Mouse (Mus musculus) neural tube, embryonic 11.5 days (tissue): Measurements from ENCODE around the gene Qser1. TPM values are rescaled to one million over a fixed set of nuclear protein-coding genes. Genes with fewer than 3 reads are reported as not detected.

Source experiments
- ATAC-seq: fragments of 200-750 bp; cut with Nextera tagmentation; 2 replicates; pipeline ENCODE4 v1.8.0; 2017; ENCODE audit warnings: moderate number of reproducible peaks, mild to moderate bottlenecking, moderate TSS enrichment, moderate library complexity; ENCODE audit not compliant: insufficient read depth, low FRiP score, low TSS enrichment
- DNase-seq: peaks from one replicate; pipeline ENCODE4 v3.0.0-alpha.2; 2015; ENCODE audit warnings: low spot score
- H3K27ac ChIP-seq: fragments of 300-500 bp; sonication (generic); 2 replicates; pipeline ENCODE4 v1.5.1; 2014; ENCODE audit warnings: low read depth, mild to moderate bottlenecking, low read length
- H3K27me3 ChIP-seq: fragments of 300-500 bp; sonication (generic); 2 replicates; pipeline ENCODE4 v1.6.1; 2014; ENCODE audit warnings: mild to moderate bottlenecking, low read length, mixed read lengths; ENCODE audit not compliant: control insufficient read depth, insufficient read depth
- H3K36me3 ChIP-seq: fragments of 300-500 bp; sonication (generic); 2 replicates; pipeline ENCODE4 v1.6.1; 2014; ENCODE audit warnings: mild to moderate bottlenecking, low read length, moderate library complexity, mixed read lengths; ENCODE audit not compliant: control insufficient read depth, insufficient read depth
- H3K4me1 ChIP-seq: fragments of 300-500 bp; sonication (generic); 2 replicates; pipeline ENCODE4 v1.6.1; 2014; ENCODE audit warnings: low read length, mixed read lengths; ENCODE audit not compliant: control insufficient read depth, insufficient read depth
- H3K4me2 ChIP-seq: fragments of 300-500 bp; sonication (generic); 2 replicates; pipeline ENCODE4 v1.6.1; 2014; ENCODE audit warnings: low read depth, mild to moderate bottlenecking, moderate library complexity
- H3K4me3 ChIP-seq: fragments of 300-500 bp; sonication (generic); 2 replicates; pipeline ENCODE4 v1.5.1; 2014; ENCODE audit warnings: low read depth, low read length
- H3K9ac ChIP-seq: fragments of 300-500 bp; sonication (generic); 2 replicates; pipeline ENCODE4 v1.6.1; 2014; ENCODE audit warnings: mild to moderate bottlenecking, low read length
- H3K9me3 ChIP-seq: fragments of 300-500 bp; sonication (generic); 2 replicates; pipeline ENCODE4 v1.6.1; 2016; ENCODE audit warnings: low read length; ENCODE audit not compliant: control insufficient read depth
- WGBS: fragments of 180-500 bp; shearing (Covaris S2); extraction: QIAGEN DNeasy Blood & Tissue Kit; methylation state at CpG from one replicate; pipeline ENCODE4 v1.1.7; 2014; 5-methylcytosine and 5-hydroxymethylcytosine counted together
- polyA plus RNA-seq: library from polyadenylated mRNA; unstranded; fragments of >200 nt; fragmentation: Nextera tagmentation; extraction: Ambion mirVana; gene quantifications from 2 replicates; pipeline ENCODE4 v1.2.1, GENCODE M21; 2014

Gene Qser1
- polyA plus RNA-seq, 1 experiment from 2014 or later, result 14.8 TPM

DNA sequence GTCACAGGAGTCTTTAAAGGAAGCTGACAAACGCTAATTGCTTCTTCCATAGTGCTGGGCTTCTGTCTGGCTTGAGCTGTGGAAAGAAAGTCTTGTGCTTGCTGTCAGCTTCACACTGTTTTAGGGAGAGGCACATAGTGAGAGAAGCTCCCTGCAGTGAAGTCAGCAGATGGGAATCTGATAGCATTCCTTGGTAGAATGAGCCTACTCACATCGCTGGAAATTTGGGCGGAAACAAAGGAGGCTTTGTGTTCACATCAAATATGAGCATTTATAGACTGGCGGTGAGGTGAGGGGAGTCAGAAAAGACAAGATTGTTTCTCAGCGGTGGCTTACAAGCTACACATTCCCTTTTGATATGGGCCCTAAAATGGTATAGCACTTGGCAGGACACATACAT lies 35.1 kb upstream of the Qser1 start:
- DNase-seq (peak; percentile 26), ATAC-seq (no peak)
- Histone ChIP-seq H3K36me3 (no peaks in the 10 kb centered on the region), H3K9ac (no peak overlapping the region), H3K4me3 (no peak overlapping the region), H3K27ac (no peak overlapping the region), H3K27me3 (peaks cover 9% of the 10 kb centered on the region; the same call in 1 of the 2 replicates), H3K9me3 (no peaks in the 10 kb centered on the region), H3K4me2 (no peak overlapping the region), H3K4me1 (no peaks in the 10 kb centered on the region; the same call in 1 of the 2 replicates)
- 48% methylated on average over 5 of the region's 5 CpGs for WGBS

DNA sequence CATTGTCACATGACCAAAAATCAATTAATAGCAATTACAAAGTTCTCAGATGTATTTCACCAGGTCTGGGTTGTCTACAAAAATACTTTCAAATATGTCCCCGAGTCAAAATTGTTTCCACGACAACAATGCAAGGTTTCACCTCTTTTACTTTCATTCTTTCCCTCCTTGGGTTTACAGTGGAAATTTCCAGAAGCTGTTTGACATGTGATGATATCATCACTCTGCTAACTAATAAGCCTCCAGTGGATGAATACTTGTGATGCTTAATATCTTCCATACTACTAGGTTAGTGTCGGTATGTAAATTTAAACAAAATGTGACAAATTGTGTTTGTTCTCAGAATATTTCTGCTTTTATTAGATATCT lies 33.4 kb upstream of the Qser1 start:
- 73% methylated on average over 3 of the region's 3 CpGs for WGBS
- DNase-seq (no peak), ATAC-seq (no peak)
- Histone ChIP-seq H3K4me1 (no peaks in the 10 kb centered on the region; the same call in 1 of the 2 replicates), H3K4me2 (peak overlapping the region; percentile 99), H3K36me3 (no peaks in the 10 kb centered on the region), H3K4me3 (peak overlapping the region; percentile 45), H3K27ac (no peak overlapping the region), H3K27me3 (peaks cover 9% of the 10 kb centered on the region; the same call in 1 of the 2 replicates), H3K9ac (no peak overlapping the region), H3K9me3 (no peaks in the 10 kb centered on the region)

DNA sequence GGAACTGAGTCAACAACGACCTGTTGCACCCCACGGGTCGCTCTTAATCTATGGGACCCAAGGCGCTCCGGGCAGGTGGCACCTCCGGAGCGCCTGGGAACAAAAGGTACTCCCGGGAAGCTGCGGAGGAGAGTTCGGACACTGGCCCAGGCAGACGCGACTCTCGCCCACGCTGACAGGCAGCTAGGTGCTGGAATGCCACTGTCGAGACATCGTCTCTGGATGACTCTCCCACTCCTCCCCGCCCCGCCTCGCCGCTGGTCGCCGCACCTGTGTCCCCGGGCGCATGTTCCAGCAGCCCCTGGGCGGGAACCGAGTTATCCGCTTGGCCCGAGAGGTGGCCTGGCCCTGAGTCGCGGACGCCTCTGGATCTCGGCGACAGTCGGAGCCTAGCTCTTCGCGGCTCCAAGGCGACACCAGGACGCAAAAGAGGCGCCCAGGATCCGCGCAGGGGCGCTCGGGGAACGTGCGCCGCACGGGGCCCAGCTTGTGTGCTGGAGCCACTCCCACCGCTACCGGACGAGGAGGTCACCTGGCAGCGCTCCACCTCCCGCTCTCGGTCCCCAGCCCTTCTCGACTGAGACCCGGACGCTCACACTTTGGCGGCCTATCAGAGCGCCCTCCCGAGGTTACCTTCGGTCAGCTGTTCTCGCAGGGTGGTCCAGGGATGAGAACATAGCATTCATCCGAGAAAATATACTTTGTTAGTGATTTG lies 32.9 kb upstream of the Qser1 start, which contains the start of gene Prrg4:
Prrg4 (minus strand) TSS at position 601 of the 715 bp plus-strand sequence.
- WGBS, result under 1% methylated on average over 50 of the region's 62 CpGs
- Histone ChIP-seq H3K9ac (peak within 1 kb of the TSS; percentile 50), H3K9me3 (no peaks in the 10 kb centered on the region), H3K4me2 (peak within 1 kb of the TSS; percentile 99), H3K27ac (no peak within 1 kb of the TSS), H3K27me3 (peaks cover 9% of the 10 kb centered on the region; the same call in 1 of the 2 replicates), H3K4me3 (peak within 1 kb of the TSS; percentile 45), H3K36me3 (no peaks in the 10 kb centered on the region), H3K4me1 (no peaks in the 10 kb centered on the region; the same call in 1 of the 2 replicates)
- DNase-seq (peak; percentile 51), ATAC-seq (peak; percentile 38; the same call in 1 of the 2 replicates)

DNA sequence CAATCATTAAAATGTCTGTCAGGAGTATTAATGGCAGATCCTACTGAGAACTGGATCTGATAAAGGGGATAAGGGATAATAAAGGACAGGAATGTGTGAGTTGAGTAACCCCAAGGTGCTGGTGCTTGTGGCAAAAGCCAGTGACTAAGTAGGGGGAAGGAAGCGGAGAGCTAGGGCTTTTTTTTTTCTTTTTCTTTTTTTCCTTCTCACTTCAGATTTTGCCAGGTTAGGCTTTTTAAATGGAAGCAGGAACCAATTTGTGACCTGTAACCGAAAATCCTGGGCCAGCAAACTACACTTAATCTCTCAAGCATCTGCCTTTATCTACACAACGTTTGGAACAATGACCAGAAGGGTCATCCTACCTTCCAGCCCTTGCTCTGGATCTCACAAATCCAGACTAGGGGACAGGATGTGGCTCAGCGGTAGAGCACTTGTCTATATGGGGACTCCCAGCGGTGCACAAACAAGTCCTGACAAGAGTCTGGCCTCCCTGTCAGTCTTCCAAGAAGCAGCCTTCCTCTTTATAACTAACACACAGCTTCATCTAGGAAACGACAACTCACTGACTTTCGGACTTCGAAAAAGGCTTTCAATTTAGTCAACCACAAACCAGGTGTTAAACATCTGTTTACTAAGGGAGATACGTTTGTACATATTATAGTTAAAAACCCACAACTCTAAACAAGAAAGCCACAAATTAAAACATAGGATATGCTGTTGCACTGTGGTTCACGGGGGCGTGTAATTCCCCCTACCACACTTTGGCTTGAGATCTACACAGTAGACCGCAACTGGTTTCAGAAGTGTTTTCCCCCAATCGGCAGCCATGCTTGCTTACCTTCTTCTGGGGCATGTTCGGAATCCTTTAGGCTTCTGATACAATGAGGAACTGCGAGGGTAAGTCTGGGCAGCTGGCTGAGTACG lies 31.9 kb upstream of the Qser1 start:
- Histone ChIP-seq H3K36me3 (no peaks in the 10 kb centered on the region), H3K9ac (no peak overlapping the region), H3K4me1 (no peaks in the 10 kb centered on the region; the same call in 1 of the 2 replicates), H3K27ac (no peak overlapping the region), H3K4me3 (no peak overlapping the region), H3K4me2 (peak overlapping the region; percentile 99), H3K9me3 (no peaks in the 10 kb centered on the region), H3K27me3 (peaks cover 9% of the 10 kb centered on the region; the same call in 1 of the 2 replicates)
- 32% methylated on average over 16 of the region's 16 CpGs for WGBS
- DNase-seq (no peak), ATAC-seq (no peak)

DNA sequence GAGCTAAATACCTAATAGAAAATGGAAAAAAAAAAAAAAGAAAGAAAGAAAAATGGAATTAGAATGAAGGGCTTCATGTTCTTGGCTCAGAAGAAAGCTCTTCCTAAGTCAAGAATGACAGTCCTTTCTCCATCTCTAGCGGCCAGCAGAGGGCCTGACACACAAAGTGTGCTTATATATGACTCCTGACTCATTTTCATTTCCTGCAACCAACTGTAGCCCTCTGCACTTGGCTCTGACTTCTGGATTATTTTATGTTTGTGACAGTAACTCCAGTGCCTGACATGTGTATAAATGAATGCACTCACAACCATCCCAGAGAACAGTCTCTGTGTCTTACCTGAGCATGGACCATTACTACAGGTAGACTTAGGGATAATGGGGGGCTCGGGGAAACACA lies 31.1 kb upstream of the Qser1 start:
- DNase-seq (peak; percentile 21), ATAC-seq (no peak)
- Histone ChIP-seq H3K9me3 (no peaks in the 10 kb centered on the region), H3K27ac (no peak overlapping the region), H3K4me3 (no peak overlapping the region), H3K27me3 (peaks cover 9% of the 10 kb centered on the region; the same call in 1 of the 2 replicates), H3K4me1 (no peaks in the 10 kb centered on the region; the same call in 1 of the 2 replicates), H3K9ac (no peak overlapping the region), H3K36me3 (no peaks in the 10 kb centered on the region), H3K4me2 (no peak overlapping the region)
- WGBS, result 53% methylated on average over 2 of the region's 2 CpGs

- H3K36me3 ChIP-seq, result no peaks in the 10 kb centered on the region
- no peak for ATAC-seq
These were observed 30.3 kb upstream of the Qser1 start for GRCm38 (mm10) chr2:104846638-104847414.

GRCm38 (mm10) chr2:104842559-104842958 lies 26.0 kb upstream of the Qser1 start:
- no peaks in the 10 kb centered on the region for H3K27me3 ChIP-seq
- DNase-seq (no peak), ATAC-seq (no peak)
- H3K4me1 ChIP-seq, result no peaks in the 10 kb centered on the region
- no peak overlapping the region for H3K4me3 ChIP-seq
- no peak overlapping the region for H3K9ac ChIP-seq
- H3K27ac ChIP-seq, result no peak overlapping the region
- H3K36me3 ChIP-seq, result no peaks in the 10 kb centered on the region
- no peaks in the 10 kb centered on the region for H3K9me3 ChIP-seq
- H3K4me2 ChIP-seq, result no peak overlapping the region

More at GRCm38 (mm10) chr2:104846638-104847414, 30.3 kb upstream of the Qser1 start:
- Histone ChIP-seq H3K9me3 (no peaks in the 10 kb centered on the region), H3K9ac (no peak overlapping the region), H3K27ac (no peak overlapping the region), H3K27me3 (peaks cover 9% of the 10 kb centered on the region; the same call in 1 of the 2 replicates), H3K4me1 (no peaks in the 10 kb centered on the region; the same call in 1 of the 2 replicates), H3K4me3 (no peak overlapping the region), H3K4me2 (no peak overlapping the region)
- no peak for DNase-seq
- WGBS, result 30% methylated on average over 4 of the region's 4 CpGs

- ATAC-seq, result no peak
- H3K27me3 ChIP-seq, result no peaks in the 10 kb centered on the region
- H3K9me3 ChIP-seq, result no peaks in the 10 kb centered on the region
- no peak overlapping the region for H3K4me3 ChIP-seq
- WGBS, result 92% methylated on average over 7 of the region's 7 CpGs
- no peak overlapping the region for H3K9ac ChIP-seq
- H3K27ac ChIP-seq, result no peak overlapping the region
- DNase-seq, result no peak
- no peak overlapping the region for H3K4me2 ChIP-seq
- no peaks in the 10 kb centered on the region for H3K4me1 ChIP-seq
- no peaks in the 10 kb centered on the region for H3K36me3 ChIP-seq
These were observed 25.2 kb upstream of the Qser1 start for GRCm38 (mm10) chr2:104841736-104842135.
